Mouse (Mus musculus) intestine, embryonic 15.5 days (tissue): ENCODE results near the gene Fmn2. TPM values are rescaled to one million over a fixed set of nuclear protein-coding genes. Genes with fewer than 3 reads are reported as not detected.

Experiments
- ATAC-seq: fragments of 200-750 bp; cut with Nextera tagmentation; 2 replicates; pipeline ENCODE4 v1.8.0; 2017; ENCODE audit warnings: moderate TSS enrichment, moderate library complexity
- H3K27ac ChIP-seq: fragments of 300-500 bp; sonication (generic); 2 replicates; pipeline ENCODE4 v1.5.1; 2015; ENCODE audit warnings: mild to moderate bottlenecking, inconsistent platforms
- H3K27me3 ChIP-seq: fragments of 300-500 bp; sonication (generic); replicated peaks from 2 replicates; pipeline ENCODE4 v1.6.1; 2015; ENCODE audit warnings: inconsistent platforms
- H3K36me3 ChIP-seq: fragments of 300-500 bp; sonication (generic); 2 replicates; pipeline ENCODE4 v1.6.1; 2015; ENCODE audit warnings: inconsistent platforms
- H3K4me1 ChIP-seq: fragments of 300-500 bp; sonication (generic); replicated peaks from 2 replicates; pipeline ENCODE4 v1.6.1; 2015; ENCODE audit warnings: inconsistent platforms
- H3K4me2 ChIP-seq: fragments of 300-500 bp; sonication (generic); replicated peaks from 2 replicates; pipeline ENCODE4 v1.6.1; 2015; ENCODE audit warnings: mild to moderate bottlenecking, inconsistent platforms
- H3K4me3 ChIP-seq: fragments of 300-500 bp; sonication (generic); replicated peaks from 2 replicates; pipeline ENCODE4 v1.5.1; 2015; ENCODE audit warnings: inconsistent platforms
- H3K9ac ChIP-seq: fragments of 300-500 bp; sonication (generic); 2 replicates; pipeline ENCODE4 v1.6.1; 2015; ENCODE audit warnings: inconsistent platforms
- H3K9me3 ChIP-seq: fragments of 300-500 bp; sonication (generic); 2 replicates; pipeline ENCODE4 v1.6.1; 2016; ENCODE audit warnings: inconsistent platforms
- WGBS: fragments of 180-500 bp; shearing (Covaris S2); methylation state at CpG from one replicate; pipeline ENCODE4 v1.1.7; 2015; 5-methylcytosine and 5-hydroxymethylcytosine counted together
- polyA plus RNA-seq: library from polyadenylated mRNA; unstranded; fragments of >200 nt; fragmentation: Nextera tagmentation; extraction: Ambion mirVana; gene quantifications from 2 replicates; pipeline ENCODE4 v1.2.1, GENCODE M21; 2015

Fmn2 gene
- polyA plus RNA-seq, 1 experiment from 2014 or later = 0.89 TPM

GRCm38 (mm10) chr1:174677211-174677610 lies 175.6 kb downstream of the Fmn2 start:
- WGBS = 34% methylated on average over 4 of the region's 4 CpGs
- H3K27ac ChIP-seq = no peak overlapping the region
- H3K27me3 ChIP-seq = no peaks in the 10 kb centered on the region
- H3K36me3 ChIP-seq = no peaks in the 10 kb centered on the region
- H3K9me3 ChIP-seq = no peaks in the 10 kb centered on the region
- ATAC-seq = no peak
- H3K9ac ChIP-seq = no peak overlapping the region
- no peak overlapping the region for H3K4me3 ChIP-seq
- H3K4me1 ChIP-seq = 0 out of 2 replicates have a peak, but pooled peaks cover 2% of the 10 kb centered on the region
- no peak overlapping the region for H3K4me2 ChIP-seq

- Histone ChIP-seq H3K9me3 (no peaks in the 10 kb centered on the region), H3K4me3 (no peak overlapping the region), H3K9ac (no peak overlapping the region), H3K27ac (no peak overlapping the region), H3K27me3 (no peaks in the 10 kb centered on the region), H3K4me1 (no peaks in the 10 kb centered on the region), H3K36me3 (no peaks in the 10 kb centered on the region), H3K4me2 (no peak overlapping the region)
- no peak for ATAC-seq
- WGBS = 77% methylated on average over 2 of the region's 2 CpGs
These were observed 187.7 kb downstream of the Fmn2 start for GRCm38 (mm10) chr1:174689301-174689700.

GRCm38 (mm10) chr1:174700871-174701270 lies 199.2 kb downstream of the Fmn2 start:
- Histone ChIP-seq H3K9ac (no peak overlapping the region), H3K9me3 (no peaks in the 10 kb centered on the region), H3K4me1 (no peaks in the 10 kb centered on the region), H3K27ac (no peak overlapping the region), H3K36me3 (no peaks in the 10 kb centered on the region), H3K4me2 (no peak overlapping the region), H3K4me3 (no peak overlapping the region), H3K27me3 (no peaks in the 10 kb centered on the region)
- no peak for ATAC-seq
- 69% methylated on average over 5 of the region's 5 CpGs for WGBS

- WGBS = 66% methylated on average over 5 of the region's 5 CpGs
- Histone ChIP-seq H3K4me2 (no peak overlapping the region), H3K27me3 (no peaks in the 10 kb centered on the region), H3K4me3 (no peak overlapping the region), H3K27ac (no peak overlapping the region), H3K9ac (no peak overlapping the region), H3K4me1 (no peaks in the 10 kb centered on the region), H3K36me3 (no peaks in the 10 kb centered on the region), H3K9me3 (no peaks in the 10 kb centered on the region)
- no peak for ATAC-seq
These were observed 200.2 kb downstream of the Fmn2 start for GRCm38 (mm10) chr1:174701835-174702234.

- ATAC-seq = no peak
- no peaks in the 10 kb centered on the region for H3K36me3 ChIP-seq
- no peak overlapping the region for H3K4me2 ChIP-seq
- no peaks in the 10 kb centered on the region for H3K27me3 ChIP-seq
- H3K9me3 ChIP-seq = no peaks in the 10 kb centered on the region
- H3K27ac ChIP-seq = no peak overlapping the region
- WGBS = 58% methylated on average over 1 of the region's 1 CpGs
- no peak overlapping the region for H3K9ac ChIP-seq
- H3K4me1 ChIP-seq = no peaks in the 10 kb centered on the region
- H3K4me3 ChIP-seq = no peak overlapping the region
These were observed 202.3 kb downstream of the Fmn2 start for GRCm38 (mm10) chr1:174703909-174704308.

- H3K4me1 ChIP-seq = no peaks in the 10 kb centered on the region
- H3K36me3 ChIP-seq = no peaks in the 10 kb centered on the region
- H3K9ac ChIP-seq = no peak overlapping the region
- no peaks in the 10 kb centered on the region for H3K27me3 ChIP-seq
- ATAC-seq = no peak
- H3K4me3 ChIP-seq = no peak overlapping the region
- no peak overlapping the region for H3K27ac ChIP-seq
- H3K4me2 ChIP-seq = no peak overlapping the region
- no peaks in the 10 kb centered on the region for H3K9me3 ChIP-seq
- 90% methylated on average over 12 of the region's 12 CpGs for WGBS
These were observed 218.3 kb downstream of the Fmn2 start for GRCm38 (mm10) chr1:174719729-174720458.

GRCm38 (mm10) chr1:174728771-174729170 lies 227.1 kb downstream of the Fmn2 start:
- ATAC-seq = no peak
- H3K36me3 ChIP-seq = no peaks in the 10 kb centered on the region
- 80% methylated on average over 3 of the region's 3 CpGs for WGBS

GRCm38 (mm10) chr1:174732715-174733114 lies 231.1 kb downstream of the Fmn2 start:
- H3K4me1 ChIP-seq = no peaks in the 10 kb centered on the region
- no peak overlapping the region for H3K4me3 ChIP-seq
- no peaks in the 10 kb centered on the region for H3K27me3 ChIP-seq
- no peak overlapping the region for H3K4me2 ChIP-seq
- ATAC-seq = no peak
- no peaks in the 10 kb centered on the region for H3K9me3 ChIP-seq
- no peak overlapping the region for H3K27ac ChIP-seq
- H3K9ac ChIP-seq = no peak overlapping the region
- H3K36me3 ChIP-seq = no peaks in the 10 kb centered on the region
- WGBS = 72% methylated on average over 6 of the region's 6 CpGs

More at GRCm38 (mm10) chr1:174728771-174729170, 227.1 kb downstream of the Fmn2 start:
- H3K9me3 ChIP-seq = no peaks in the 10 kb centered on the region
- no peak overlapping the region for H3K4me2 ChIP-seq
- no peaks in the 10 kb centered on the region for H3K27me3 ChIP-seq
- H3K4me3 ChIP-seq = no peak overlapping the region
- no peak overlapping the region for H3K9ac ChIP-seq
- no peak overlapping the region for H3K27ac ChIP-seq
- no peaks in the 10 kb centered on the region for H3K4me1 ChIP-seq

- Histone ChIP-seq H3K4me1 (no peaks in the 10 kb centered on the region), H3K4me2 (no peak overlapping the region), H3K27ac (no peak overlapping the region), H3K36me3 (no peaks in the 10 kb centered on the region), H3K9ac (no peak overlapping the region), H3K9me3 (no peaks in the 10 kb centered on the region), H3K4me3 (no peak overlapping the region), H3K27me3 (no peaks in the 10 kb centered on the region)
- 66% methylated on average over 8 of the region's 8 CpGs for WGBS
- no peak for ATAC-seq
These were observed 237.3 kb downstream of the Fmn2 start for GRCm38 (mm10) chr1:174738958-174739357.

GRCm38 (mm10) chr1:174742667-174743066 lies 241.0 kb downstream of the Fmn2 start:
- 74% methylated on average over 2 of the region's 2 CpGs for WGBS
- H3K4me1 ChIP-seq = no peaks in the 10 kb centered on the region
- H3K4me2 ChIP-seq = no peak overlapping the region
- no peak overlapping the region for H3K9ac ChIP-seq
- no peak overlapping the region for H3K4me3 ChIP-seq
- no peak overlapping the region for H3K27ac ChIP-seq
- H3K9me3 ChIP-seq = no peaks in the 10 kb centered on the region
- H3K36me3 ChIP-seq = no peaks in the 10 kb centered on the region
- no peak for ATAC-seq
- no peaks in the 10 kb centered on the region for H3K27me3 ChIP-seq

- 80% methylated on average over 4 of the region's 4 CpGs for WGBS
- no peak overlapping the region for H3K4me3 ChIP-seq
- H3K9ac ChIP-seq = no peak overlapping the region
- H3K27me3 ChIP-seq = no peaks in the 10 kb centered on the region
- H3K36me3 ChIP-seq = no peaks in the 10 kb centered on the region
- H3K4me2 ChIP-seq = no peak overlapping the region
- H3K27ac ChIP-seq = no peak overlapping the region
- no peaks in the 10 kb centered on the region for H3K4me1 ChIP-seq
- no peak for ATAC-seq
- H3K9me3 ChIP-seq = no peaks in the 10 kb centered on the region
These were observed 246.9 kb downstream of the Fmn2 start for GRCm38 (mm10) chr1:174748520-174748919.

- ATAC-seq = no peak
- Histone ChIP-seq H3K9me3 (no peaks in the 10 kb centered on the region), H3K27me3 (no peaks in the 10 kb centered on the region), H3K36me3 (no peaks in the 10 kb centered on the region), H3K4me2 (no peak overlapping the region), H3K4me3 (no peak overlapping the region), H3K27ac (no peak overlapping the region), H3K9ac (no peak overlapping the region), H3K4me1 (no peaks in the 10 kb centered on the region)
- WGBS = 39% methylated on average over 3 of the region's 3 CpGs
These were observed 249.4 kb downstream of the Fmn2 start for GRCm38 (mm10) chr1:174750893-174751461.

- 78% methylated on average over 6 of the region's 6 CpGs for WGBS
- no peak for ATAC-seq
- H3K27ac ChIP-seq = no peak overlapping the region
- H3K4me3 ChIP-seq = no peak overlapping the region
- H3K27me3 ChIP-seq = no peaks in the 10 kb centered on the region
- H3K4me1 ChIP-seq = no peaks in the 10 kb centered on the region
- H3K36me3 ChIP-seq = no peaks in the 10 kb centered on the region
- no peaks in the 10 kb centered on the region for H3K9me3 ChIP-seq
- H3K9ac ChIP-seq = no peak overlapping the region
- H3K4me2 ChIP-seq = no peak overlapping the region
These were observed 257.7 kb downstream of the Fmn2 start for GRCm38 (mm10) chr1:174759354-174759753.
